Mouse (Mus musculus) kidney, postnatal 14 days (tissue): ENCODE data around the gene Ppp5c.
"Not testable (repeated sequence)": the region's sequence is repeated elsewhere in the genome, so short reads cannot be mapped to it uniquely, and the experiment has no call there.

Experiments used
- DNase-seq: peaks from one replicate; pipeline ENCODE4 v3.0.0; 2022; ENCODE audit warnings: mixed read lengths

Gene Ppp5c

GRCm38 (mm10) chr7:17027588-17028343, at the start of gene Ppp5c:
Ppp5c (minus strand) TSS chr7:17027924.
- peak; percentile 96 for DNase-seq

GRCm38 (mm10) chr7:17076542-17076941, 48.8 kb upstream of the Ppp5c start:
- no peak for DNase-seq

GRCm38 (mm10) chr7:17073904-17074615, 46.3 kb upstream of the Ppp5c start, which contains the start of gene Psg16:
Psg16 (plus strand) TSS chr7:17074040.
- peak; percentile 68 for DNase-seq

- DNase-seq: no peak
Observed at GRCm38 (mm10) chr7:17073513-17073903, 45.8 kb upstream of the Ppp5c start.

- not testable (repeated sequence) for DNase-seq
Observed at GRCm38 (mm10) chr7:17067651-17068050, 39.9 kb upstream of the Ppp5c start.

- DNase-seq: no peak
Observed at GRCm38 (mm10) chr7:17067000-17067399, 39.3 kb upstream of the Ppp5c start.

- peak; percentile 86 for DNase-seq
Observed at GRCm38 (mm10) chr7:17066412-17066811, 38.7 kb upstream of the Ppp5c start.

- DNase-seq: no peak
Observed at GRCm38 (mm10) chr7:17065620-17066019, 37.9 kb upstream of the Ppp5c start.

- DNase-seq: peak; percentile 70
Observed at GRCm38 (mm10) chr7:17062845-17063244, 35.1 kb upstream of the Ppp5c start.

GRCm38 (mm10) chr7:17062389-17062788, 34.7 kb upstream of the Ppp5c start, which contains the start of gene Hif3a:
Hif3a (minus strand) TSS chr7:17062427.
- peak; percentile 86 for DNase-seq

GRCm38 (mm10) chr7:17060782-17061605, 33.3 kb upstream of the Ppp5c start:
- DNase-seq: peak; percentile 44

GRCm38 (mm10) chr7:17060031-17060781, 32.5 kb upstream of the Ppp5c start:
- peak; percentile 98 for DNase-seq

- no peak for DNase-seq
Observed at GRCm38 (mm10) chr7:17059463-17059844, 31.7 kb upstream of the Ppp5c start.

GRCm38 (mm10) chr7:17058816-17059462, 31.2 kb upstream of the Ppp5c start:
- DNase-seq: peak; percentile 89

GRCm38 (mm10) chr7:17058071-17058689, 30.5 kb upstream of the Ppp5c start:
- DNase-seq: peak; percentile 95

GRCm38 (mm10) chr7:17056601-17057523, 29.1 kb upstream of the Ppp5c start:
- peak; percentile 68 for DNase-seq

- peak; percentile 97 for DNase-seq
Observed at GRCm38 (mm10) chr7:17056081-17056581, 28.4 kb upstream of the Ppp5c start.

- DNase-seq: no peak
Observed at GRCm38 (mm10) chr7:17055287-17055946, 27.7 kb upstream of the Ppp5c start.

- no peak for DNase-seq
Observed at GRCm38 (mm10) chr7:17054325-17054989, 26.7 kb upstream of the Ppp5c start.
